Mouse (Mus musculus): Measurements from ENCODE around the gene Col15a1.

DNA sequence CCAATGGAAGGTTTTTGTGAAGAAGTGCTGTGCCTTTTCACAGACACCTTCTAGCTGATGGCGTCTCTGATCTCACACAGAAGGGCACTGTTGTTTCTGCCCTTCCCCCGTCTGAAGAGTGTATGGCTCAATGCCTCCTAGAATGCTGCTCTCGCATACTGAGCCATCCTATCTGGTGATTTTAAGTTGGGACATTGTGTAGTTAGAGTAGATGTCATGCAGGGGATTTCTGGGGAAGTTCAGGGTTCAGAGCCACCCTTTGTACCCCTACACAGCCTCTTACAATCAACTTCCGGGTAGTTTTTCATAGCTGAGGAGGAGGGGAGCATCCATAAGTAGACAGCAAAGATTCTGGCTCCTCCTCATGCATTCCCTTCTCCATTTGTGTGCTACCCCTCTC lies 79.5 kb downstream of the Col15a1 start:
- TF ChIP-seq CTCF (IDR thresholded peaks at IDR 0.05; ENCODE audit: borderline replicate concordance, insufficient read depth, low read length) (no peak), POLR2A (IDR thresholded peaks at IDR 0.05; ENCODE audit: low read depth, low read length) (no peak)
